Mouse (Mus musculus): ENCODE results near the gene Arhgap8. TPM values are rescaled to one million over a fixed set of nuclear protein-coding genes. Genes with fewer than 3 reads are reported as not detected.
A peak's percentile ranks its signal among the peaks of the same experiment; 100 is the strongest.
"Not testable (repeated sequence)": the region's sequence is repeated elsewhere in the genome, so short reads cannot be mapped to it uniquely, and the experiment has no call there.

Arhgap8 gene
- polyA plus RNA-seq, 1 experiment from 2014 or later, result 1.1 TPM

- Histone ChIP-seq H3K9me3 (0 out of 2 replicates have a peak, but pooled peaks cover 2% of the 10 kb centered on the region), H3K4me3 (replicated peaks) (no peak overlapping the region), H3K36me3 (replicated peaks) (no peaks in the 10 kb centered on the region), H3K4me1 (peaks cover 3% of the 10 kb centered on the region; the same call in 1 of the 2 replicates), H3K9ac (no peak overlapping the region), H3K4me2 (no peak overlapping the region), H3K27me3 (no peaks in the 10 kb centered on the region), H3K27ac (no peak overlapping the region)
- 14% methylated on average over 2 of the region's 2 CpGs for WGBS
- no peak for ATAC-seq (ENCODE audit: low FRiP score)
These were observed 24.5 kb downstream of the Arhgap8 start for GRCm38 (mm10) chr15:84744308-84744707.

- WGBS, result 90% methylated on average over 4 of the region's 4 CpGs
These were observed 26.0 kb downstream of the Arhgap8 start for GRCm38 (mm10) chr15:84745831-84746230.

GRCm38 (mm10) chr15:84754987-84755386, 35.1 kb downstream of the Arhgap8 start:
- peaks cover 24% of the 10 kb centered on the region for H3K4me1 ChIP-seq
- ATAC-seq (ENCODE audit: low FRiP score), result peak; percentile 58; the same call in 1 of the 2 replicates
- H3K9ac ChIP-seq, result no peak overlapping the region
- H3K27me3 ChIP-seq, result peaks cover 26% of the 10 kb centered on the region
- no peaks in the 10 kb centered on the region for H3K9me3 ChIP-seq
- no peaks in the 10 kb centered on the region for H3K36me3 ChIP-seq (replicated peaks)
- 6% methylated on average over 3 of the region's 3 CpGs for WGBS
- H3K4me2 ChIP-seq, result no peak overlapping the region
- no peak overlapping the region for H3K27ac ChIP-seq
- no peak overlapping the region for H3K4me3 ChIP-seq (replicated peaks)

More at GRCm38 (mm10) chr15:84745831-84746230, 26.0 kb downstream of the Arhgap8 start:
- Histone ChIP-seq H3K36me3 (replicated peaks) (no peaks in the 10 kb centered on the region), H3K4me3 (replicated peaks) (no peak overlapping the region), H3K27me3 (no peaks in the 10 kb centered on the region), H3K4me2 (no peak overlapping the region), H3K4me1 (peaks cover 3% of the 10 kb centered on the region; the same call in 1 of the 2 replicates), H3K9me3 (no peaks in the 10 kb centered on the region), H3K9ac (no peak overlapping the region), H3K27ac (no peak overlapping the region)
- no peak for ATAC-seq (ENCODE audit: low FRiP score)

GRCm38 (mm10) chr15:84756426-84756825, 36.6 kb downstream of the Arhgap8 start:
- peak overlapping the region; percentile 35 for H3K4me3 ChIP-seq (replicated peaks)
- peak overlapping the region; percentile 67 for H3K4me2 ChIP-seq
- no peaks in the 10 kb centered on the region for H3K36me3 ChIP-seq (replicated peaks)
- 1% methylated on average over 22 of the region's 22 CpGs for WGBS
- H3K9ac ChIP-seq, result peak overlapping the region; percentile 53
- no peak overlapping the region for H3K27ac ChIP-seq
- H3K27me3 ChIP-seq, result peaks cover 26% of the 10 kb centered on the region
- H3K4me1 ChIP-seq, result peaks cover 24% of the 10 kb centered on the region
- no peak for ATAC-seq (ENCODE audit: low FRiP score)
- H3K9me3 ChIP-seq, result no peaks in the 10 kb centered on the region

GRCm38 (mm10) chr15:84758493-84758892, 38.6 kb downstream of the Arhgap8 start:
- Histone ChIP-seq H3K27me3 (peaks cover 26% of the 10 kb centered on the region), H3K4me1 (peaks cover 33% of the 10 kb centered on the region), H3K9ac (no peak overlapping the region), H3K4me3 (replicated peaks) (no peak overlapping the region), H3K36me3 (replicated peaks) (no peaks in the 10 kb centered on the region), H3K4me2 (no peak overlapping the region), H3K27ac (no peak overlapping the region), H3K9me3 (no peaks in the 10 kb centered on the region)
- no peak for ATAC-seq (ENCODE audit: low FRiP score)
- WGBS, result 24% methylated on average over 4 of the region's 4 CpGs

GRCm38 (mm10) chr15:84762712-84763422, 43.0 kb downstream of the Arhgap8 start:
- no peaks in the 10 kb centered on the region for H3K9me3 ChIP-seq
- H3K9ac ChIP-seq, result no peak overlapping the region
- no peak overlapping the region for H3K4me3 ChIP-seq (replicated peaks)
- no peaks in the 10 kb centered on the region for H3K36me3 ChIP-seq (replicated peaks)
- peaks cover 6% of the 10 kb centered on the region for H3K27me3 ChIP-seq
- 75% methylated on average over 8 of the region's 8 CpGs for WGBS
- H3K27ac ChIP-seq, result no peak overlapping the region
- ATAC-seq (ENCODE audit: low FRiP score), result no peak
- no peak overlapping the region for H3K4me2 ChIP-seq
- H3K4me1 ChIP-seq, result peaks cover 14% of the 10 kb centered on the region; the same call in 1 of the 2 replicates

GRCm38 (mm10) chr15:84763423-84763812, 43.6 kb downstream of the Arhgap8 start:
- Histone ChIP-seq H3K4me3 (replicated peaks) (no peak overlapping the region), H3K4me1 (peaks cover 14% of the 10 kb centered on the region; the same call in 1 of the 2 replicates), H3K9ac (no peak overlapping the region), H3K36me3 (replicated peaks) (no peaks in the 10 kb centered on the region), H3K4me2 (no peak overlapping the region), H3K27ac (no peak overlapping the region), H3K27me3 (peaks cover under 1% of the 10 kb centered on the region; the same call in 1 of the 2 replicates), H3K9me3 (no peaks in the 10 kb centered on the region)
- no peak for ATAC-seq (ENCODE audit: low FRiP score)
- 36% methylated on average over 7 of the region's 7 CpGs for WGBS

GRCm38 (mm10) chr15:84766621-84767020, 46.8 kb downstream of the Arhgap8 start:
- no peak overlapping the region for H3K4me3 ChIP-seq (replicated peaks)
- ATAC-seq (ENCODE audit: low FRiP score), result no peak
- no peaks in the 10 kb centered on the region for H3K36me3 ChIP-seq (replicated peaks)
- H3K27ac ChIP-seq, result no peak overlapping the region
- H3K9ac ChIP-seq, result no peak overlapping the region
- 43% methylated on average over 10 of the region's 10 CpGs for WGBS
- H3K4me1 ChIP-seq, result peaks cover 14% of the 10 kb centered on the region; the same call in 1 of the 2 replicates
- no peaks in the 10 kb centered on the region for H3K9me3 ChIP-seq
- H3K27me3 ChIP-seq, result no peaks in the 10 kb centered on the region
- H3K4me2 ChIP-seq, result no peak overlapping the region

GRCm38 (mm10) chr15:84768531-84768930, 48.7 kb downstream of the Arhgap8 start:
- H3K36me3 ChIP-seq (replicated peaks); H3K4me3 ChIP-seq (replicated peaks); H3K4me2 ChIP-seq; ATAC-seq (ENCODE audit: low FRiP score); H3K27ac ChIP-seq; H3K4me1 ChIP-seq; H3K9me3 ChIP-seq; H3K9ac ChIP-seq; H3K27me3 ChIP-seq: not testable (repeated sequence)
- 90% methylated on average over 4 of the region's 4 CpGs for WGBS

- Histone ChIP-seq H3K27ac (no peak overlapping the region), H3K27me3 (no peaks in the 10 kb centered on the region), H3K4me3 (replicated peaks) (no peak overlapping the region), H3K36me3 (replicated peaks) (no peaks in the 10 kb centered on the region), H3K9ac (no peak overlapping the region), H3K4me1 (peaks cover 10% of the 10 kb centered on the region), H3K9me3 (no peaks in the 10 kb centered on the region), H3K4me2 (no peak overlapping the region)
- 89% methylated on average over 11 of the region's 11 CpGs for WGBS
- no peak for ATAC-seq (ENCODE audit: low FRiP score)
These were observed 49.9 kb downstream of the Arhgap8 start for GRCm38 (mm10) chr15:84769641-84770341.

- H3K4me2 ChIP-seq, result no peak overlapping the region
- no peaks in the 10 kb centered on the region for H3K9me3 ChIP-seq
- 84% methylated on average over 21 of the region's 21 CpGs for WGBS
- H3K4me3 ChIP-seq (replicated peaks), result no peak overlapping the region
- H3K4me1 ChIP-seq, result peaks cover 23% of the 10 kb centered on the region
- no peak overlapping the region for H3K9ac ChIP-seq
- no peaks in the 10 kb centered on the region for H3K36me3 ChIP-seq (replicated peaks)
- H3K27me3 ChIP-seq, result no peaks in the 10 kb centered on the region
- peak; percentile 53; the same call in 1 of the 2 replicates for ATAC-seq (ENCODE audit: low FRiP score)
- H3K27ac ChIP-seq, result no peak overlapping the region
These were observed 52.6 kb downstream of the Arhgap8 start for GRCm38 (mm10) chr15:84772191-84773111.
